Mouse (Mus musculus) kidney, adult 9 months (tissue): ENCODE measurements around the gene Dusp3.

Experiments used
- DNase-seq: peaks from one replicate; pipeline ENCODE4 v3.0.0; 2022

Dusp3 gene

GRCm38 (mm10) chr11:102010140-102010539 lies 23.3 kb upstream of the Dusp3 start:
- no peak for DNase-seq

- no peak for DNase-seq
Observed at GRCm38 (mm10) chr11:102008954-102009637, 22.3 kb upstream of the Dusp3 start.

- DNase-seq, result no peak
Observed at GRCm38 (mm10) chr11:102008372-102008771, 21.6 kb upstream of the Dusp3 start.

- no peak for DNase-seq
Observed at GRCm38 (mm10) chr11:102006688-102007087, 19.9 kb upstream of the Dusp3 start.

GRCm38 (mm10) chr11:102006271-102006670 lies 19.5 kb upstream of the Dusp3 start:
- no peak for DNase-seq

GRCm38 (mm10) chr11:102004251-102004650 lies 17.4 kb upstream of the Dusp3 start:
- DNase-seq, result no peak

- DNase-seq, result no peak
Observed at GRCm38 (mm10) chr11:101999466-101999865, 12.7 kb upstream of the Dusp3 start.

- DNase-seq, result peak; percentile 54
Observed at GRCm38 (mm10) chr11:101998258-101998657, 11.4 kb upstream of the Dusp3 start.

- DNase-seq, result no peak
Observed at GRCm38 (mm10) chr11:101995938-101996337, 9.1 kb upstream of the Dusp3 start.

GRCm38 (mm10) chr11:101994100-101994499 lies 7.3 kb upstream of the Dusp3 start:
- DNase-seq, result no peak

GRCm38 (mm10) chr11:101992411-101992810 lies 5.6 kb upstream of the Dusp3 start:
- no peak for DNase-seq

GRCm38 (mm10) chr11:101991813-101992212 lies 5.0 kb upstream of the Dusp3 start:
- DNase-seq, result no peak

- no peak for DNase-seq
Observed at GRCm38 (mm10) chr11:101990244-101990643, 3.4 kb upstream of the Dusp3 start.

GRCm38 (mm10) chr11:101985990-101986389 lies 823 bp downstream of the Dusp3 start:
- peak; percentile 92 for DNase-seq

GRCm38 (mm10) chr11:101985450-101985849 lies 1.4 kb downstream of the Dusp3 start:
- DNase-seq, result peak; percentile 33

GRCm38 (mm10) chr11:101984054-101985025 lies 2.5 kb downstream of the Dusp3 start, which contains the start of gene Cfap97d1:
TSS of gene Cfap97d1 (plus strand) at chr11:101984279.
- peak; percentile 98 for DNase-seq

GRCm38 (mm10) chr11:101983431-101983921 lies 3.3 kb downstream of the Dusp3 start:
- peak; percentile 34 for DNase-seq

GRCm38 (mm10) chr11:101982981-101983411 lies 3.8 kb downstream of the Dusp3 start:
- DNase-seq, result peak; percentile 38

- peak; percentile 46 for DNase-seq
Observed at GRCm38 (mm10) chr11:101981850-101982249, 5.0 kb downstream of the Dusp3 start.

GRCm38 (mm10) chr11:101980603-101981157 lies 6.1 kb downstream of the Dusp3 start:
- DNase-seq, result no peak

- no peak for DNase-seq
Observed at GRCm38 (mm10) chr11:101979140-101979539, 7.7 kb downstream of the Dusp3 start.

GRCm38 (mm10) chr11:101976949-101977348 lies 9.9 kb downstream of the Dusp3 start:
- no peak for DNase-seq

GRCm38 (mm10) chr11:101974923-101975322 lies 11.9 kb downstream of the Dusp3 start:
- DNase-seq, result no peak
